Mouse (Mus musculus) lung, adult 2 months (tissue): ENCODE measurements around the gene Lrsam1.

Experiments
- CTCF ChIP-seq: fragments of 200-500 bp; IDR thresholded peaks from 2 replicates; pipeline ENCODE4 v1.5.1; 2011; ENCODE audit warnings: mild to moderate bottlenecking, low read length, control low read depth; ENCODE audit not compliant: insufficient read depth
- POLR2A ChIP-seq: fragments of 200-500 bp; IDR thresholded peaks from 2 replicates; pipeline ENCODE4 v1.6.1; 2011; ENCODE audit warnings: low read depth, mild to moderate bottlenecking, control low read depth, low read length, borderline replicate concordance; ENCODE audit errors: extremely low read depth

DNA sequence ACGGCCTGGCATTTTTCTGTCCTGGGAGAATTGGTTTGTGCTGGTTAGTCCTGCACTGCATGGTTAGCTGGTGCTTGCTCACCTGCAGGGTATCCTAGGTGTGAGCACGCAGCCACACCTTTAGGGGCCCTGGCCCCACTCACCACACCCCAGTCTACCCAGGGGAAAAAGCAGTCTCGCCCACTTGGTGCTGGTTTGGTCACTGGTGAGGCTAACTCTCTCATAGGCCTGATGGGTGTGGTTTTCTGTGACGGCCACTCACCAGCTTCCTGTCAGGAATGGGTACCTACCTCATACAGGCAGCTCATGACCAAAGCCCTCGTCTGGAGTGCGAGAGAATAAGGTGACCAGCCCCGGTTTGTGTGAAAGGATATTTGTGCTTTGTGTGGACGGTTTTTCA is 56.1 kb downstream of the Lrsam1 start:
- TF ChIP-seq CTCF = no peak
- TF ChIP-seq POLR2A = no peak
